Mouse (Mus musculus) neural tube, embryonic 14.5 days (tissue): Measurements from ENCODE around the gene Nup160. TPM values are rescaled to one million over a fixed set of nuclear protein-coding genes. Genes with fewer than 3 reads are reported as not detected.

ENCODE experiments used
- ATAC-seq: fragments of 200-750 bp; cut with Nextera tagmentation; 2 replicates; pipeline ENCODE4 v1.8.0; 2017; ENCODE audit warnings: low read depth, mild to moderate bottlenecking, moderate TSS enrichment, moderate library complexity
- H3K27ac ChIP-seq: fragments of 300-500 bp; sonication (generic); 2 replicates; pipeline ENCODE4 v1.5.1; 2014; ENCODE audit warnings: low read depth, mild to moderate bottlenecking, control low read depth, low read length, moderate library complexity, mixed read lengths
- H3K27me3 ChIP-seq: fragments of 300-500 bp; sonication (generic); 2 replicates; pipeline ENCODE4 v1.6.1; 2014; ENCODE audit warnings: low read length; ENCODE audit not compliant: control insufficient read depth, insufficient read depth
- H3K36me3 ChIP-seq: fragments of 300-500 bp; sonication (generic); 2 replicates; pipeline ENCODE4 v1.6.1; 2014; ENCODE audit warnings: low read length, mixed read lengths; ENCODE audit not compliant: control insufficient read depth, insufficient read depth
- H3K4me1 ChIP-seq: fragments of 300-500 bp; sonication (generic); 2 replicates; pipeline ENCODE4 v1.6.1; 2014; ENCODE audit warnings: low read length; ENCODE audit not compliant: control insufficient read depth, insufficient read depth
- H3K4me2 ChIP-seq: fragments of 300-500 bp; sonication (generic); 2 replicates; pipeline ENCODE4 v1.6.1; 2014; ENCODE audit warnings: mild to moderate bottlenecking, low read depth, low read length, control low read depth
- H3K4me3 ChIP-seq: fragments of 300-500 bp; sonication (generic); 2 replicates; pipeline ENCODE4 v1.5.1; 2014; ENCODE audit warnings: low read depth, low read length, control low read depth, mixed read lengths
- H3K9ac ChIP-seq: fragments of 300-500 bp; sonication (generic); replicated peaks from 2 replicates; pipeline ENCODE4 v1.6.1; 2014; ENCODE audit warnings: low read depth, mild to moderate bottlenecking, control low read depth, low read length, mixed read lengths
- H3K9me3 ChIP-seq: fragments of 300-500 bp; sonication (generic); 2 replicates; pipeline ENCODE4 v1.6.1; 2016; ENCODE audit warnings: low read length; ENCODE audit not compliant: control insufficient read depth
- WGBS: fragments of 180-500 bp; shearing (Covaris S2); extraction: QIAGEN DNeasy Blood & Tissue Kit; methylation state at CpG from one replicate; pipeline ENCODE4 v1.1.7; 2014; 5-methylcytosine and 5-hydroxymethylcytosine counted together
- polyA plus RNA-seq: library from polyadenylated mRNA; unstranded; fragments of >200 nt; fragmentation: Nextera tagmentation; extraction: Ambion mirVana; gene quantifications from 2 replicates; pipeline ENCODE4 v1.2.1, GENCODE M21; 2014

Gene Nup160
- polyA plus RNA-seq: 29.2 and 30.5 TPM in 2 replicates

- Histone ChIP-seq H3K27ac (no peak within 1 kb of the TSS), H3K4me2 (no peak within 1 kb of the TSS), H3K4me1 (peaks cover 13% of the 10 kb centered on the region), H3K27me3 (no peaks in the 10 kb centered on the region), H3K9ac (no peak within 1 kb of the TSS), H3K9me3 (no peaks in the 10 kb centered on the region), H3K36me3 (no peaks in the 10 kb centered on the region), H3K4me3 (no peak within 1 kb of the TSS)
- 74% methylated on average over 8 of the region's 8 CpGs for WGBS
- no peak for ATAC-seq
Observed at GRCm38 (mm10) chr2:90677007-90677406, at the start of gene Nup160. Nup160 (plus strand) TSS chr2:90677215.

GRCm38 (mm10) chr2:90628261-90628660 is 48.8 kb upstream of the Nup160 start:
- H3K27ac ChIP-seq: no peak overlapping the region
- WGBS: 90% methylated on average over 5 of the region's 5 CpGs
- no peaks in the 10 kb centered on the region for H3K27me3 ChIP-seq
- no peaks in the 10 kb centered on the region for H3K4me1 ChIP-seq
- ATAC-seq: no peak
- no peak overlapping the region for H3K4me2 ChIP-seq
- no peak overlapping the region for H3K9ac ChIP-seq
- no peaks in the 10 kb centered on the region for H3K9me3 ChIP-seq
- H3K36me3 ChIP-seq: no peaks in the 10 kb centered on the region
- no peak overlapping the region for H3K4me3 ChIP-seq

- 37% methylated on average over 2 of the region's 2 CpGs for WGBS
- no peaks in the 10 kb centered on the region for H3K9me3 ChIP-seq
- ATAC-seq: no peak
- H3K4me1 ChIP-seq: no peaks in the 10 kb centered on the region
- no peak overlapping the region for H3K9ac ChIP-seq
- no peaks in the 10 kb centered on the region for H3K27me3 ChIP-seq
- no peak overlapping the region for H3K27ac ChIP-seq
- no peaks in the 10 kb centered on the region for H3K36me3 ChIP-seq
- H3K4me3 ChIP-seq: no peak overlapping the region
- H3K4me2 ChIP-seq: no peak overlapping the region
Observed at GRCm38 (mm10) chr2:90629552-90629951, 47.5 kb upstream of the Nup160 start.

GRCm38 (mm10) chr2:90631938-90632733 is 44.9 kb upstream of the Nup160 start:
- H3K9ac ChIP-seq: no peak overlapping the region
- WGBS: 82% methylated on average over 16 of the region's 16 CpGs
- H3K4me1 ChIP-seq: no peaks in the 10 kb centered on the region
- H3K4me3 ChIP-seq: no peak overlapping the region
- no peaks in the 10 kb centered on the region for H3K27me3 ChIP-seq
- ATAC-seq: no peak
- no peaks in the 10 kb centered on the region for H3K36me3 ChIP-seq
- no peak overlapping the region for H3K4me2 ChIP-seq
- H3K27ac ChIP-seq: no peak overlapping the region
- no peaks in the 10 kb centered on the region for H3K9me3 ChIP-seq

GRCm38 (mm10) chr2:90634671-90635070 is 42.3 kb upstream of the Nup160 start:
- no peak overlapping the region for H3K27ac ChIP-seq
- H3K9ac ChIP-seq: no peak overlapping the region
- no peak overlapping the region for H3K4me3 ChIP-seq
- H3K27me3 ChIP-seq: no peaks in the 10 kb centered on the region
- no peak for ATAC-seq
- no peaks in the 10 kb centered on the region for H3K4me1 ChIP-seq
- no peaks in the 10 kb centered on the region for H3K9me3 ChIP-seq
- no peak overlapping the region for H3K4me2 ChIP-seq
- no peaks in the 10 kb centered on the region for H3K36me3 ChIP-seq

GRCm38 (mm10) chr2:90635085-90635723 is 41.8 kb upstream of the Nup160 start:
- Histone ChIP-seq H3K4me2 (no peak overlapping the region), H3K4me3 (no peak overlapping the region), H3K27me3 (no peaks in the 10 kb centered on the region), H3K9me3 (no peaks in the 10 kb centered on the region), H3K9ac (no peak overlapping the region), H3K36me3 (no peaks in the 10 kb centered on the region), H3K27ac (no peak overlapping the region), H3K4me1 (no peaks in the 10 kb centered on the region)
- WGBS: 78% methylated on average over 7 of the region's 7 CpGs
- no peak for ATAC-seq

GRCm38 (mm10) chr2:90636853-90637252 is 40.2 kb upstream of the Nup160 start:
- no peaks in the 10 kb centered on the region for H3K27me3 ChIP-seq
- H3K27ac ChIP-seq: no peak overlapping the region
- no peak for ATAC-seq
- WGBS: 90% methylated on average over 7 of the region's 7 CpGs
- H3K9me3 ChIP-seq: no peaks in the 10 kb centered on the region
- no peak overlapping the region for H3K9ac ChIP-seq
- no peak overlapping the region for H3K4me2 ChIP-seq
- H3K36me3 ChIP-seq: no peaks in the 10 kb centered on the region
- H3K4me3 ChIP-seq: no peak overlapping the region
- peaks cover 4% of the 10 kb centered on the region; the same call in 1 of the 2 replicates for H3K4me1 ChIP-seq

- whole genome bisulfite sequencing: 89% methylated on average over 8 of the region's 8 CpGs
Observed at GRCm38 (mm10) chr2:90638986-90639746, 37.8 kb upstream of the Nup160 start.

More at GRCm38 (mm10) chr2:90638986-90639746, 37.8 kb upstream of the Nup160 start:
- Histone ChIP-seq H3K36me3 (no peaks in the 10 kb centered on the region), H3K4me3 (no peak overlapping the region), H3K27ac (no peak overlapping the region), H3K9ac (no peak overlapping the region), H3K4me1 (peaks cover 4% of the 10 kb centered on the region; the same call in 1 of the 2 replicates), H3K9me3 (no peaks in the 10 kb centered on the region), H3K4me2 (no peak overlapping the region), H3K27me3 (no peaks in the 10 kb centered on the region)
- no peak for ATAC-seq
